Mouse (Mus musculus) kidney, adult 10 weeks (tissue): ENCODE results near the gene Nfkb2. TPM values are rescaled to one million over a fixed set of nuclear protein-coding genes. Genes with fewer than 3 reads are reported as not detected.

Source experiments
- polyA plus RNA-seq: library from polyadenylated mRNA; stranded (reverse); fragments of 350-450 nt; fragmentation: Illumina TruSeq; extraction: RNeasy Lipid Tissue Mini Kit (QIAGEN cat#74804); gene quantifications from one replicate; pipeline ENCODE4 v1.2.3, GENCODE M21; 2014; ENCODE audit warnings: low read depth, low replicate concordance

Nfkb2 gene
- polyA plus RNA-seq: 0.61 TPM

DNA sequence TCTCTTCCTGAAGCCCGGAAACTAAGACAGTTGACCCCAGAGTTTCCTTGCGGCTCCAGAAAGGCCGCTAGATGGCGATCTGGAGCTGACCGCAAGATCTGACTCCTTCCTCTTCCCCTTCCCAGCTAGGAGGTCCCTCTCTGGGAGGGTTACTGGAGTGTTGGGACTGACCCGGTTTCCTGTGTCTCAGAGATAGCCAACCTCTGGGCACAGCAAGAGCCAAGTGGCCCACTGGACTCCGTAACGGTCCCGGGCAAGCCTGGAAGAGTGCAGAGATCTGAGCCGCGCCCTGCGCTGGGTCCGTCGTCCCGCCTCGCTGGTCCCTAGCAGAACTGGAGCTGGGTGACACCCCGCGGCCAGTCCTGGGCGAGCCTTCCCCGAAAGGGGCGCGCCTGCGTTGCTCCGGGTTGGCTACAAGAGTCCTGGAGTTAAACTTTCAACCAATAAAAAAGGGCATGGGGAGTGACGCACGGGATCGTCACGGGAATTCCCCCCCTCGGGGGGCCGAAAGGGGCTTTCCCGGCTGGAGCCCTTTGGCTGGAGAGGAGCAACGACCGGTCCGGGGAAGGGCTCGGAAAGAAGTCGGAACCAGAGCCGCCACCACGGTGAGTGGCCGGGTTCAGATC is at the start of gene Nfkb2:
Gene Nfkb2, plus strand, starts transcription at position 105 of the 626 bp plus-strand sequence.

DNA sequence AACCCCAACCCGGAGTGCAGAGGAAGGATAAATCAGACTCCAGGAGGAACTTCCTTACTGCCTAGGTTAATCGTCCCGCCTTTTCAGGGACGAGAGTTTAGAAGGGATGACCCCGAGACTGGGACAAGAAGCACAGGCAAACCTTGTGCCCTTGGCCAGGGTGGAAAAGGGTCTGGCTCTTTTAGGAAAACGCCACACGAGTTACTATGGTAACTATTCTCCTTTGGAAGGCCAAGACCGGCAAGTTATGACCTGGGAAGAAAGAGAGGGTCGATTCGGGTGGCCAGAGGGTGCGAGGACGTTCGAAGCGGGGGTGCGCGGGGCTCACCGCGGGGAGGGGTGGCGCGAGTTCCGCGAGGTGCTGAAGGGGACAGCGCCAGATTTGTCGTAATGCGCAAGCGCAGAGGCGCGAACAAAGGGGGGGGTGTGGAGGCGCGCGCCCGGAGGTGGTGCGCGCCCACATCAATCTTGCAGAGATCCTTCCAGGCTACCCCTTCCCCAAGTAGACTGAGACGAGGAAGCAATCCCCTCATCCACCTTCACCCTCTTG is 22.7 kb downstream of the Nfkb2 start, which contains the start of gene Psd:
Gene Psd, minus strand, starts transcription at position 401 of the 550 bp plus-strand sequence.

DNA sequence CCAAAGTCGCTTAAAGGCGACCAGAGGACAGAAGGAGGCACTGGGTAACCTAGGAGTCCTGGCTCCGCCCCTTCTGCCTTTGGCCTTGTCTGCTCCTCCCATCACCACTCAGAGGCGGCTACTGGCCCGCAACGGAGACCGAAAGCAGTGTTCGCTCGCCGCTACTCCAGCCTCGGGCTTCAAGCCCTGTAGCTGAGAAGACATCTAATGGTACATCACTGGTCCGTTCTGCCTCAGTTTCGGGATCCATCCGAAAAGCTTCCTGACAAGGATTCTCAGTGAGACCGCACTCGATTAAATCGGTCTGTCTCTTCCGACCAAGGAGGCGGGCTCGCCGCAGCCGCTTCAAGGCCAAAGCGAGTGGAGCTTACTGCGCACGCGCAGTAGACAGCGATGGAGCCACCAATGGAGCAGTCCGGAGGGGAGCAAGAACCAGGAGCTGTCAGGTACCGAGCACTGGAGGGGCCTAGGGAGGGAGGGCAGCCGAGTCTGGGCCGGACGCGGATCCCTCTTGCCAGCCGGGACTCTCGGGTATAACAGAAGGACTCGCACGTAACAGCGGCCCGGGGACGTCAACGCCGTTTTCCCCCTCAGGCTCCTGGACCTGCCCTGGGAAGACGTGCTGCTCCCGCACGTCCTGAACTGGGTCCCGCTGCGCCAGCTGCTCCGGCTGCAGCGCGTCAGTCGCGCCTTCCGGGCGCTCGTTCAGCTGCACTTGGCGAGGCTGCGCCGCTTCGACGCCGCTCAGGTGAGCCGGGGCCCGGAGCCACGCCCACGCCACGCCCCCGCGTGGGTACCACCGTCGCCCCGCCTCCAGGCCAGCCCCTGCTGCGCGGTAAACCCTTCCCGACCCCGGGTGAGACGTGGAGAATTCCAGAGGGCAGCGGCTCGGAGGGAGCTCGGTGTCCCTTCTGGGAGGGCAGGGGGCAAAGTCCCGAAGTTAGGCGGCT is 24.2 kb downstream of the Nfkb2 start, which contains the start of gene Fbxl15:
Gene Fbxl15, plus strand, starts transcription at position 104 of the 950 bp plus-strand sequence.

DNA sequence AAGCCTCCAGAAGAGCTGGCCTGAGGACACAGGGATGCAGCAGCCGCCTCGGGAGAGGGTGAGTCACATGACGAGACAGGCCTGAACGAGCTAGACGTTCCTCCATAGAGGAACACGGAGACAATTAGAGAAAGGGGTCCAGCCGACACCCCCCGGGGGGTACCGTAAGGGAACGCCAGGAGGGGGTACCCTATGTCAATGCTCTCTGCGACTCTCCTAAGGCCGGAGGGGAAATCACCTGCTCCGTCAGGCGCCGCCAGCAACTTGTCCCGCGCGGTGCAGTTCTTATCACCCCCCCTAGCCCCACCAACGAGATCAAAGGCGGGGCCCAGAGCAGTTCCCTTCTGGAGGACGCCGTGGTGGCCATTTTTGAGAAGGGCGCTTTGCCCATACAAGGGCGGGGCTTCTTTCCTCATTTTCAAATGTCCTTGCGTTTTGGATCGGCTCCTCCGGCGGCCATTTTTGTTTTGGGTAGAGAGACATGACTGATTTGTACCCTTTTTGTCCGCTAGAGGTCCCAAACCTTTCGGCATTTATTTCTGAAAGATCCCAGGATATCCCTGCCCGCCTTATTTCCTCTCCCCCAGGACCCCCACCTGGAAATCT is 34.3 kb downstream of the Nfkb2 start, which contains the start of gene Cuedc2:
Gene Cuedc2, minus strand, starts transcription at position 372 of the 606 bp plus-strand sequence.

DNA sequence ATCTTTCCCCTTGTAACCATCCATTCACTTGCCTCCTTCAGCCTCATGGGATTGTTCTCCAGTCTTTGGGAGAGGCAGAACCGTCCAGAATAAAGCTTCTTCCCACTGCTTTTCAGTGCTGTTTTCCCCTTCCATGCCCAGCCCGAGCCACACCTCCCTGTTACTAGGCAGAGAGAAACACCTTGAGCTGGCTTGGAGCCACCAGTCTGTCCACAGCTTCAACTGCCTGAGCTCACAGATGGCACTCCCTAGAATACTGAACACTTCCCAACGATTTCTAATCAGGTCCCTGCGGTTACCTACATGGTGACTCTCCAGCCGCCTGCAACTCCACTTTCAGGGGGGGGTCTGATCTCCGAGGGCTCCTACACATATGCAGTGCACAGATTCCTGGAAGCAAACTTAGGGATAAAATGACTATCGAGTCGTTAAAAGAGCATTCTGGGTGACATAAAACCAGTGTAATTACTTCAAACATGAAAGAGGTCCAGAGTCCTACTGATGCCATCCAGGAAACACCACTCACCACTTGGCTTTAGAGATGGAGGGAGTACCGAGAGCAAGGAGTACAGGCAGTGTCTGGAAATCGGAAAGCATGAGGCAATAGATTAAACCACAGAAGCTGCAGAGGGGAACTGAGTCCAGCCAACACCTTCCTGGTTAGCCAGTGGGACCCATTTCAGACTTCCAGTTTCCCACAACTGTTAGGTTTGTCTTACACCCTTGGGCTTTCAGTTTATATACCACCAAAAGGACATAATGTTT is 46.2 kb downstream of the Nfkb2 start, which contains the start of gene 2310034G01Rik:
Gene 2310034G01Rik, minus strand, starts transcription at position 135 of the 765 bp plus-strand sequence.

Other genes starting within 250 kb of the Nfkb2 start
- 8.6 TPM for gene Nolc1, start 228.5 kb upstream of the Nfkb2 start, polyA plus RNA-seq
- gene Elovl3, start 172.4 kb upstream of the Nfkb2 start, polyA plus RNA-seq: 0.36 TPM
- gene Pitx3, start 156.0 kb upstream of the Nfkb2 start, polyA plus RNA-seq: not detected
- gene Gbf1, start 151.8 kb upstream of the Nfkb2 start, polyA plus RNA-seq: 17.7 TPM
- 0.32 TPM for gene Psd, start 22.8 kb downstream of the Nfkb2 start, polyA plus RNA-seq
- 0.32 TPM for gene Fbxl15, start 23.9 kb downstream of the Nfkb2 start, polyA plus RNA-seq
- gene Cuedc2, start 34.4 kb downstream of the Nfkb2 start, polyA plus RNA-seq: 3.5 TPM
- gene Mfsd13a, start 36.8 kb downstream of the Nfkb2 start, polyA plus RNA-seq: 0.44 TPM
- gene 2310034G01Rik, start 46.0 kb downstream of the Nfkb2 start, polyA plus RNA-seq: 0.89 TPM
- 35.0 TPM for gene Actr1a, start 91.4 kb downstream of the Nfkb2 start, polyA plus RNA-seq
- 8.0 TPM for gene Sufu, start 92.6 kb downstream of the Nfkb2 start, polyA plus RNA-seq
- gene Trim8, start 197.4 kb downstream of the Nfkb2 start, polyA plus RNA-seq: 6.5 TPM